Mouse (Mus musculus) Muller cell, postnatal 12 days (primary cell): Measurements from ENCODE around the gene Olfr120.
"Not testable (repeated sequence)": the region's sequence is repeated elsewhere in the genome, so short reads cannot be mapped to it uniquely, and the experiment has no call there.

ENCODE experiments used
- DNase-seq: peaks from one replicate; pipeline ENCODE4 v3.0.0-alpha.2; 2015; ENCODE audit errors: inconsistent ontology term

The Olfr120 gene

DNA sequence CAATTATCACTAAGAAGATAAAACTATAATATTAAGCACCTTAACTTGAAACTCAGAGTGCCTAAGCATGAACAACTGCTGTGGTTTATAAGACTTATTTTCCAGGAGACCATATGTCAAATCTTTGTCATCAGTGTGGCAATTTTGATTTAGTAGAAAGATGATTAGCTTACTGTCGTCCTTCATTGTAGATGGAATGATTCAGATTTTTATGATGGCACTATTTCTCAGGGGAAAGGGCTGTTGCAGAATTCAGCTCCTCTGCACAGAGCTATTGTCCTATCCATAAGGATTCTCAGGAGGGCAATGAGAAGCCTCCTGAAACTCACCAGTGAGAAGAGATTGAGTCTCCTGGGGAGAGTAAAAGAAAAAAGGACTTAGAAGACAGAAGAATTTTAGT lies at the start of gene Olfr120:
Olfr120 (plus strand) TSS at position 301 of the 400 bp plus-strand sequence.
- no peak for DNase-seq

- not testable (repeated sequence) for DNase-seq
Measured at GRCm38 (mm10) chr17:37696264-37696663, 25.3 kb upstream of the Olfr120 start, which contains the start of gene Olfr119. Gene Olfr119 (plus strand): TSS chr17:37696564.

DNA sequence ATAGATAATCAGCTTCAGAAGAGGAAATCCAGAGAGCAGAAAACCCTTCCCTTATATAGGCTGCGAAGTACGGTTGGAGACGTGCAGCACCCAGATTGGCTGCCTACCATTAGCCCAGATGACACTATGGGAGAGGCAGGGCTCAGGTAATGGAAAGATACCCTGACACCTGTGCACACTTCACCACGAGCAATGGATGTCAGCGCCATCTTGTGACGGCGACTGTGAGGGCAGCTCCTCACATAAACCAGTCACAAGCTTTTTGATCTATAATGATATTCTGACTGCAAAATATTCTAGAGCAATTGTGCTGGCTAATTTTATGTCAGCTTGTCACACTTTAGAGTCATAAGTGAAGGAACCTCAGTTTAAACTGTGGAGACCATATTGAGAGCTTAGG lies 16.5 kb downstream of the Olfr120 start:
- no peak for DNase-seq

DNA sequence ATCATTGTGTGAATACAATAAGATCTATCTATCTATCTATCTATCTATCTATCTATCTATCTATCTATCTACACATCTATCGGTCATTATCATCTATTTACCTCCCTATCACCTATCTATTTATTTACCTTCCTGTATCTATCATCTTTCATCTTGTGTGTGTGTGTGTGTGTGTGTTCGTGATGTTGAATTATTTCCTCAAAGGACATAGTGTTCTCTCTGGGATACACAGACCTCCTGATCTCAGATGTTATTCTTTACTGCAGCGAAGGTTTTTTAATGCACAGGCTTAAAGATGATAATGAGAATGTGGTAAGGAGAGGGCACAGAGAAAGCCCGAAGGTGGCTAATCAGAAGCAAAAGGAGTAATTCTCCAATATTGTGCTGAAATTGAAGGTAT lies 46.7 kb downstream of the Olfr120 start, which contains the start of gene Olfr122:
Olfr122 (plus strand) TSS at position 301 of the 400 bp plus-strand sequence.
- no peak for DNase-seq
